Comparison of ENCODE assay signal across 16 mouse cellular contexts in the genomic region with DNA sequence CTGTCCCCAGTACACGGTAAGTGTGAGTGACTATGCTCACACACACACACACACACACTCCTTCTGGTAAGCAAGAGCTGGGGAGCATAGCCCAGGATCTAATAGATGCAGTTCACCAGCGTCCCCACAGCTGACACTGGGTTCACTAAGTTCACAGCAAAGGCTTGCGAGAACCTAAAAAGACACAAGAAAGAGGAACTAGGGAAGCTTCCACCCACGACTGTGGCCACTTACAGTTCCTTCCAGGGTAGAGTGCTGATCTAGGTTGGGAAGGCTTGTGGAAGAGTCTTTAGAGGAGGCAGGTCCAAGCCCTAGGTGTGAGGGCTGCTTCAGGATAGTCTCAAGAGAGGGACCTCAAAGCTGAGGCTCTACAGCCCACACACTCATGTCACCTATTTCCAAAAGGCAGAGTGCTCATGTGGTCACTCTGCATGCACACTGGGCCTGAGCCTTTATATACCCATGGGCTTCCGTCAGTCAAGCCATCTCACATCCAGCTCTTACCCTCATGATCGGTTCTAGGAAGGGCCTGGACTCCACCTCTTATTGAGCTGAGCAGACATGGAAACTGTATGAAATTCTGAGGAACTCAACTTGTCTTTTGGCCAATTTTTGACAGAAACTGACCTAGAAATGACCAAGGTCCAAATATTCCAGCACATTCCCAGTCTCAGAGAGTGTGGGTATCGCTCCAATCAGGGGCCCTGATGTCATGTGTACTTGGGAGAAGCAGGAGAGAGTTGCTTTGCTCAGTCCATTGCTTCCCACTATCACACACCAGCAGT. TPM values are rescaled to one million over a fixed set of nuclear protein-coding genes. Genes with fewer than 3 reads are reported as not detected.
DNase-seq lines count a peak whose midpoint lies in the region; ATAC-seq and TF ChIP-seq lines count a peak whose summit lies in the region.
"Had no signal": no experiment of that assay in that cellular context is flagged by ENCODE, and none has a peak within 500 bp of the region (broad histone marks: within the 10 kb centered on the region; RNA-seq: fewer than 3 reads in every experiment).

No protein-coding gene starts in this region.

- peak overlapping the region; percentile 10; the same call in 1 of the 2 replicates for H3K27ac ChIP-seq in intestine, embryonic 16.5 days (ENCODE audit: low read length)
- H3K27ac ChIP-seq in intestine, embryonic 15.5 days: no peak overlapping the region
- H3K27ac ChIP-seq in spleen, adult 2 months (ENCODE audit: insufficient read depth, low read length): peak overlapping the region; percentile 50
- no peak overlapping the region for H3K27ac ChIP-seq in left cerebral cortex, adult 2 months
- H3K27ac ChIP-seq: heart, embryonic 15.5 days; limb, embryonic 10.5 days had no signal

- peaks cover 12% of the 10 kb centered on the region; the same call in 1 of the 2 replicates for H3K4me1 ChIP-seq in intestine, embryonic 16.5 days (ENCODE audit: control insufficient read depth, insufficient read depth, low read length)
- peaks cover 13% of the 10 kb centered on the region for H3K4me1 ChIP-seq in intestine, embryonic 15.5 days (replicated peaks)
- H3K4me1 ChIP-seq in spleen, adult 2 months (ENCODE audit: control insufficient read depth, insufficient read depth, insufficient read length): peaks cover 17% of the 10 kb centered on the region

- peak in 1 of 2 experiments; percentile 32 for DNase-seq in spleen, adult 2 months (ENCODE audit: low read depth in 1 of 2, low spot score in 2 of 2)
- no peak for DNase-seq in spleen, postnatal 10 days (ENCODE audit: low spot score in 2 of 2)
- no peak for DNase-seq in left cerebral cortex, postnatal 25 days (ENCODE audit: low spot score in 2 of 2)
- no peak for DNase-seq in left cerebral cortex, adult 2 months (ENCODE audit: extremely low spot score in 1 of 2, low spot score in 2 of 2)
- DNase-seq: adrenal gland, postnatal 14 days; cerebellum, adult 18-20 months; kidney, postnatal 14 days; lung, postnatal 14 days; thymus, postnatal 14 days had no signal

- no peak for ATAC-seq in intestine, embryonic 16.5 days
- no peak for ATAC-seq in intestine, embryonic 15.5 days
- peak; percentile 65 for ATAC-seq in granulocyte monocyte progenitor cell, adult 5-6 weeks (replicated peaks; ENCODE audit: poor library complexity, severe bottlenecking)
- peak; percentile 47 for ATAC-seq in neutrophil, adult 5-6 weeks (ENCODE audit: extremely low read depth, insufficient number of reproducible peaks, low FRiP score, poor library complexity, severe bottlenecking)
- ATAC-seq: hindbrain, embryonic 16.5 days had no signal

- H3K4me3 ChIP-seq in intestine, embryonic 16.5 days (ENCODE audit: low read length): no peak overlapping the region
- no peak overlapping the region for H3K4me3 ChIP-seq in intestine, embryonic 15.5 days (replicated peaks)
- H3K4me3 ChIP-seq in spleen, adult 2 months (ENCODE audit: extremely low read depth, insufficient read depth, insufficient read length): no peak overlapping the region
- no peak overlapping the region for H3K4me3 ChIP-seq in left cerebral cortex, adult 2 months
- H3K4me3 ChIP-seq: heart, embryonic 15.5 days; limb, embryonic 10.5 days had no signal

- 86% methylated on average over 7 of the region's 7 CpGs for WGBS in intestine, embryonic 16.5 days
- WGBS in intestine, embryonic 15.5 days: 89% methylated on average over 7 of the region's 7 CpGs
- 48% methylated on average over 7 of the region's 7 CpGs for WGBS in spleen, adult 2 months

- H3K9me3 ChIP-seq in intestine, embryonic 16.5 days (ENCODE audit: control insufficient read depth, low read length): no peaks in the 10 kb centered on the region
- H3K9me3 ChIP-seq in intestine, embryonic 15.5 days: no peaks in the 10 kb centered on the region
- H3K9me3 ChIP-seq: heart, embryonic 15.5 days; limb, embryonic 10.5 days had no signal

- intact Hi-C loops in left cerebral cortex, postnatal 25 days (cut with DNase I): no loop called here
- intact Hi-C loops in left cerebral cortex, adult 2 months (cut with DNase I): no loop called here

- no peaks in the 10 kb centered on the region for H3K27me3 ChIP-seq in intestine, embryonic 16.5 days (replicated peaks; ENCODE audit: control insufficient read depth, insufficient read depth, low read length)
- no peaks in the 10 kb centered on the region for H3K27me3 ChIP-seq in intestine, embryonic 15.5 days (replicated peaks)
- no peaks in the 10 kb centered on the region for H3K27me3 ChIP-seq in spleen, adult 2 months (ENCODE audit: control insufficient read depth, insufficient read depth, low read length)
- H3K27me3 ChIP-seq: heart, embryonic 15.5 days had no signal

- TF ChIP-seq CTCF in spleen, adult 2 months (IDR thresholded peaks at IDR 0.05; ENCODE audit: extremely low read depth, insufficient read depth, insufficient read length, insufficient replicate concordance): no peak
- TF ChIP-seq CTCF in left cerebral cortex, adult 2 months (IDR thresholded peaks at IDR 0.05): no peak

- no peak overlapping the region for H3K9ac ChIP-seq in intestine, embryonic 16.5 days (ENCODE audit: low read depth, low read length)
- H3K9ac ChIP-seq in intestine, embryonic 15.5 days: no peak overlapping the region
- H3K9ac ChIP-seq: heart, embryonic 15.5 days had no signal

- peaks cover 13% of the 10 kb centered on the region for H3K36me3 ChIP-seq in intestine, embryonic 16.5 days (ENCODE audit: control insufficient read depth, insufficient read depth, low read length)
- peaks cover 26% of the 10 kb centered on the region for H3K36me3 ChIP-seq in intestine, embryonic 15.5 days
- peaks cover 6% of the 10 kb centered on the region for H3K36me3 ChIP-seq in spleen, adult 2 months (ENCODE audit: control insufficient read depth, insufficient read depth, low read length)

- no peak overlapping the region for H3K4me2 ChIP-seq in intestine, embryonic 16.5 days (ENCODE audit: low read depth, low read length)
- H3K4me2 ChIP-seq in intestine, embryonic 15.5 days (replicated peaks): no peak overlapping the region
- H3K4me2 ChIP-seq: heart, embryonic 15.5 days had no signal

- TF ChIP-seq POLR2A in spleen, adult 2 months (IDR thresholded peaks at IDR 0.05; ENCODE audit: low read depth, low read length): no peak

RNA-seq across cellular contexts. Expression of a gene that starts 13.0 kb away (rescaled TPM):
- 28.4 and 29.8 TPM in 2 replicates for polyA plus RNA-seq in intestine, embryonic 16.5 days (2015; fragmentation: Nextera tagmentation; extraction: Ambion mirVana)
- 25.4 and 25.8 TPM in 2 replicates for polyA plus RNA-seq in intestine, embryonic 15.5 days (2015; fragmentation: Nextera tagmentation; extraction: Ambion mirVana)
- 22.3 and 29.0 TPM in 2 replicates for polyA plus RNA-seq in spleen, adult 2 months (2012; rRNA removed)
- 13.1 and 28.8 TPM in 2 replicates for total RNA-seq in granulocyte monocyte progenitor cell, adult 5-6 weeks (2014; fragmentation: Nextera tagmentation)
- 8.8 and 9.7 TPM in 2 replicates for total RNA-seq in granulocyte monocyte progenitor cell, adult 5-6 weeks (2017)
- 6.1 and 8.5 TPM in 2 replicates for total RNA-seq in neutrophil, adult 5-6 weeks (2017)
- total RNA-seq in left cerebral cortex, postnatal 25 days (2021): 10 to 100 TPM; 24.6 to 25.3 TPM
- total RNA-seq in left cerebral cortex, adult 2 months (2021): 10 to 100 TPM; 18.2 to 22.5 TPM

RNA-seq across cellular contexts. Expression of a gene that starts 13.4 kb away (rescaled TPM):
- 109 and 110 TPM in 2 replicates for polyA plus RNA-seq in intestine, embryonic 16.5 days (2015; fragmentation: Nextera tagmentation; extraction: Ambion mirVana)
- 89.5 and 97.1 TPM in 2 replicates for polyA plus RNA-seq in intestine, embryonic 15.5 days (2015; fragmentation: Nextera tagmentation; extraction: Ambion mirVana)
- polyA plus RNA-seq in spleen, adult 2 months (2012; rRNA removed): 64.7 and 87.1 TPM in 2 replicates
- total RNA-seq in granulocyte monocyte progenitor cell, adult 5-6 weeks (2014; fragmentation: Nextera tagmentation): 40.4 and 48.4 TPM in 2 replicates
- 34.1 and 34.6 TPM in 2 replicates for total RNA-seq in granulocyte monocyte progenitor cell, adult 5-6 weeks (2017)
- 12.3 and 14.5 TPM in 2 replicates for total RNA-seq in neutrophil, adult 5-6 weeks (2017)
- total RNA-seq in left cerebral cortex, postnatal 25 days (2021): 10 to 100 TPM; 91.5 to 92.9 TPM
- total RNA-seq in left cerebral cortex, adult 2 months (2021): 10 to 100 TPM; 87.2 to 87.6 TPM

Comparison
In these comparisons a context has a peak if more than half of its experiments do, and no peak if none do; other contexts are left out.
1. H3K27ac ChIP-seq: peak in intestine, embryonic 16.5 days (single experiment) and spleen, adult 2 months (single experiment); none in intestine, embryonic 15.5 days (single experiment) and left cerebral cortex, adult 2 months (single experiment).
2. ATAC-seq: peak in granulocyte monocyte progenitor cell, adult 5-6 weeks (single experiment) and neutrophil, adult 5-6 weeks (single experiment); none in intestine, embryonic 16.5 days (single experiment) and intestine, embryonic 15.5 days (single experiment).